In the genomic region with DNA sequence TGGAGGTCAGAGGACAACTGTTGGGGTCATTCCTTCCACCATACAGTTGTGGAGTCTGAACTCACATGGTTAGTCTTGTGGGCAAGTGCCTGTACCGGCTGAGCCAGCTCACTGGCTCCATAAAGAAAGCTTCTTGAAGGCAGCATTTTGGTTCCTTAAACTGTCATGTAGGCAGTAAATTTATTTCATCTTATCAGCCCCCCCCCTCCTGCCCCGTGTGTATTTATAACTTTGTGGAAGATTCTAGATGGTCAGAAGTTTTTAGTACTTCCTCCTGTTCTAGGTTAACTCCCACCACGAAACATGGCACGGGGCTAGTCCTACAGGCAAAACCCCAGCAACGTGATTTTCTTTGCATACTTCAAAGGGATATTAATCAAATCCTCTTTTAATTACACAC, we compare ENCODE assay signal across 26 mouse cellular contexts.
"Had no signal": no experiment of that assay in that cellular context is flagged by ENCODE, and none has a peak within 500 bp of the region (broad histone marks: within the 10 kb centered on the region; RNA-seq: fewer than 3 reads in every experiment).

No protein-coding gene starts in this region.

- H3K27me3 ChIP-seq: heart, embryonic 12.5 days; hindbrain, embryonic 12.5 days; intestine, embryonic 15.5 days; limb, embryonic 13.5 days; limb, embryonic 15.5 days had no signal

- H3K4me3 ChIP-seq: gastrocnemius, adult 2 months; heart, embryonic 10.5 days; heart, embryonic 12.5 days; hindbrain, embryonic 10.5 days; hindbrain, embryonic 12.5 days; intestine, embryonic 15.5 days; left cerebral cortex, adult 2 months; limb, embryonic 13.5 days; limb, embryonic 15.5 days; liver, embryonic 12.5 days had no signal

- H3K36me3 ChIP-seq: heart, embryonic 10.5 days; heart, embryonic 12.5 days; hindbrain, embryonic 10.5 days; hindbrain, embryonic 12.5 days; intestine, embryonic 15.5 days; limb, embryonic 13.5 days; limb, embryonic 15.5 days; liver, embryonic 12.5 days had no signal

- H3K27ac ChIP-seq: gastrocnemius, adult 2 months; heart, embryonic 10.5 days; hindbrain, embryonic 10.5 days; hindbrain, embryonic 12.5 days; hindbrain, embryonic 14.5 days; intestine, embryonic 15.5 days; left cerebral cortex, adult 2 months; limb, embryonic 13.5 days; limb, embryonic 15.5 days; liver, embryonic 12.5 days; liver, embryonic 14.5 days had no signal

- H3K9me3 ChIP-seq: heart, embryonic 10.5 days; heart, embryonic 12.5 days; hindbrain, embryonic 10.5 days; hindbrain, embryonic 12.5 days; intestine, embryonic 15.5 days; limb, embryonic 13.5 days; limb, embryonic 15.5 days; liver, embryonic 12.5 days had no signal

- DNase-seq: gastrocnemius, adult 2 months; gastrocnemius, postnatal 10 days; gastrocnemius, postnatal 25 days; heart, adult 18-20 months; heart, postnatal 10 days; heart, postnatal 4 days; kidney, adult 18-20 months; kidney, adult 8-10 months; kidney, postnatal 10 days; kidney, postnatal 25 days; layer of hippocampus, adult 9-11 months; left cerebral cortex, postnatal 4 days had no signal

- H3K4me1 ChIP-seq: heart, embryonic 12.5 days; hindbrain, embryonic 12.5 days; intestine, embryonic 15.5 days; limb, embryonic 15.5 days had no signal

- ATAC-seq: hindbrain, embryonic 16.5 days; inflammation-experienced regulatory T-cells, adult 6 months; intestine, embryonic 15.5 days; intestine, postnatal 0 days; liver, embryonic 12.5 days had no signal

- H3K4me2 ChIP-seq: heart, embryonic 12.5 days; hindbrain, embryonic 12.5 days; hindbrain, embryonic 14.5 days; intestine, embryonic 15.5 days; limb, embryonic 13.5 days; limb, embryonic 15.5 days; liver, embryonic 12.5 days had no signal

- H3K9ac ChIP-seq: heart, embryonic 12.5 days; hindbrain, embryonic 12.5 days; hindbrain, embryonic 14.5 days; intestine, embryonic 15.5 days; limb, embryonic 13.5 days; limb, embryonic 15.5 days; liver, embryonic 12.5 days; liver, embryonic 14.5 days had no signal
